Mouse (Mus musculus) neural tube, embryonic 13.5 days (tissue): ENCODE results near the gene Tbc1d16. TPM values are rescaled to one million over a fixed set of nuclear protein-coding genes. Genes with fewer than 3 reads are reported as not detected.
A peak's percentile ranks its signal among the peaks of the same experiment; 100 is the strongest.

ENCODE experiments used
- ATAC-seq: fragments of 200-750 bp; cut with Nextera tagmentation; 2 replicates; pipeline ENCODE4 v1.8.0; 2017; ENCODE audit warnings: low read depth, mild to moderate bottlenecking, moderate TSS enrichment, moderate library complexity
- H3K27ac ChIP-seq: fragments of 300-500 bp; sonication (generic); replicated peaks from 2 replicates; pipeline ENCODE4 v1.5.1; 2015; ENCODE audit warnings: moderate library complexity, mild to moderate bottlenecking, inconsistent platforms
- H3K27me3 ChIP-seq: fragments of 300-500 bp; sonication (generic); 2 replicates; pipeline ENCODE4 v1.6.1; 2015; ENCODE audit warnings: mild to moderate bottlenecking, inconsistent platforms
- H3K36me3 ChIP-seq: fragments of 300-500 bp; sonication (generic); 2 replicates; pipeline ENCODE4 v1.6.1; 2015; ENCODE audit warnings: mild to moderate bottlenecking, inconsistent platforms
- H3K4me1 ChIP-seq: fragments of 300-500 bp; sonication (generic); replicated peaks from 2 replicates; pipeline ENCODE4 v1.6.1; 2015; ENCODE audit warnings: inconsistent platforms
- H3K4me2 ChIP-seq: fragments of 300-500 bp; sonication (generic); 2 replicates; pipeline ENCODE4 v1.6.1; 2015; ENCODE audit warnings: inconsistent platforms, mild to moderate bottlenecking, moderate library complexity
- H3K4me3 ChIP-seq: fragments of 300-500 bp; sonication (generic); 2 replicates; pipeline ENCODE4 v1.5.1; 2015; ENCODE audit warnings: mild to moderate bottlenecking, inconsistent platforms
- H3K9ac ChIP-seq: fragments of 300-500 bp; sonication (generic); 2 replicates; pipeline ENCODE4 v1.6.1; 2015; ENCODE audit warnings: moderate library complexity, mild to moderate bottlenecking, inconsistent platforms
- H3K9me3 ChIP-seq: fragments of 300-500 bp; sonication (generic); 2 replicates; pipeline ENCODE4 v1.6.1; 2016; ENCODE audit warnings: inconsistent platforms
- WGBS: fragments of 180-500 bp; shearing (Covaris S2); methylation state at CpG from one replicate; pipeline ENCODE4 v1.1.7; 2015; 5-methylcytosine and 5-hydroxymethylcytosine counted together
- microRNA-seq: library from miRNA; unstranded; fragments of <30 nt; microRNA quantifications from one replicate; pipeline ENCODE4, GENCODE M21; 2016
- polyA plus RNA-seq: library from polyadenylated mRNA; unstranded; fragments of >200 nt; fragmentation: Nextera tagmentation; extraction: Ambion mirVana; gene quantifications from 2 replicates; pipeline ENCODE4 v1.2.1, GENCODE M21; 2015

The Tbc1d16 gene
- polyA plus RNA-seq, 1 experiment from 2014 or later: 49.0 TPM

DNA sequence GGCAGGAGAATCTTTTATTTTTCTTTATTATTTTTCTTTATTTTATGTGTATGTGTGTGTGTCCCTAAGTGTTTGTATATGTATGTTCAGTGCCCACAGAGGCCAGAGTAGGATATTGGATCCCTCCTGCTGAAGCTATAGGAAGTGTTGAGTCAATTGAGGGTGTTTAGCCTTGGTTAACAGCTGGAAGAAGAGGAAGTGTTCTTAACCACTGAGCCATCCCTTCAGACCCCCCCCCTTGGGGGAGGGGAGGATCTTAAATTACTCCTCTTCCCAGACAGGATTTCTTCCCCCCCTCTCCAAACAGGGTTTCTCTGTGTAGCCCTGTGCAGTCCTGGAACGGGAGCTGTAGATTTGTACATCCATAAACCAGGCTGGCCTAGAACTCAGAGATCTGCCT is 135.0 kb downstream of the Tbc1d16 start:
- Histone ChIP-seq H3K27me3 (peaks cover 56% of the 10 kb centered on the region), H3K4me2 (no peak overlapping the region), H3K9me3 (no peaks in the 10 kb centered on the region), H3K4me1 (peaks cover 28% of the 10 kb centered on the region), H3K36me3 (no peaks in the 10 kb centered on the region), H3K9ac (no peak overlapping the region), H3K27ac (no peak overlapping the region), H3K4me3 (no peak overlapping the region)
- ATAC-seq: no peak
- WGBS: 86% methylated on average over 1 of the region's 1 CpGs

Small RNA genes within 50 kb of the gene (microRNA-seq; reads per million reads assigned to microRNA genes)
- gene Mir6934: 2.8 reads per million, percentile 12 among the genes with 10 or more reads in this experiment

Other genes with a start within 250 kb of the Tbc1d16 start
- gene Enpp7, start 240.3 kb downstream of the Tbc1d16 start, polyA plus RNA-seq: not detected in 2 replicates
- 17.4 and 21.4 TPM in 2 replicates for gene Cbx2, start 205.5 kb downstream of the Tbc1d16 start, polyA plus RNA-seq
- 7.0 and 8.5 TPM in 2 replicates for gene Cbx8, start 187.5 kb downstream of the Tbc1d16 start, polyA plus RNA-seq
- 14.8 and 16.5 TPM in 2 replicates for gene Cbx4, start 142.3 kb downstream of the Tbc1d16 start, polyA plus RNA-seq
- gene Ccdc40, start 73 bp upstream of the Tbc1d16 start, polyA plus RNA-seq: 15.7 and 15.8 TPM in 2 replicates
- 58.0 and 62.5 TPM in 2 replicates for gene Gaa, start 39.4 kb upstream of the Tbc1d16 start, polyA plus RNA-seq
- gene Eif4a3, start 71.6 kb upstream of the Tbc1d16 start, polyA plus RNA-seq: 260 and 263 TPM in 2 replicates
- gene Card14, start 79.3 kb upstream of the Tbc1d16 start, polyA plus RNA-seq: 0.17 and 0.23 TPM in 2 replicates
- 5.6 and 5.7 TPM in 2 replicates for gene Sgsh, start 127.0 kb upstream of the Tbc1d16 start, polyA plus RNA-seq
- gene Slc26a11, start 127.1 kb upstream of the Tbc1d16 start, polyA plus RNA-seq: 4.3 and 5.3 TPM in 2 replicates
- gene Rnf213, start 164.6 kb upstream of the Tbc1d16 start, polyA plus RNA-seq: 0.98 and 1.6 TPM in 2 replicates